In the genomic region with DNA sequence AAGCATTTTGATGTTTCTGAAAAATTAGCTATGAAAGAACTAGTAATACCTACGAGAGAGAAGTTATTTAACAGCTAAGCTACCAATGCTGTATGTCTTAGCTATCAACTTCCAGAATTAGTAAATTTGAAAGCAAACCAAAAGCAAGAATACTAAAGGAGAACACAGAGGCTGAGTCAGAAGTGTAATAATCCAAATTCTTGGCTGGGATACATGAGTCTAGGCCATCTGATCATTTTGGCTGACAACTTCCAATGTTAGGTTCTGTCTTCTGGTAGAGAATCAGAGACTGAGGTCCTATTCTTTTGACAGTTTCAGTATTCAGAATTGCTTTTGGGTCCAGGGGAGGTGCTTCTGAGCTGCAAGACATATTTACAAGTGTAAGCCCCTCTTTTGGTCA, we compare ENCODE assay signal across 10 mouse cellular contexts.
"Had no signal": no experiment of that assay in that cellular context is flagged by ENCODE, and none has a peak within 500 bp of the region (broad histone marks: within the 10 kb centered on the region; RNA-seq: fewer than 3 reads in every experiment).

No protein-coding gene starts in this region.

- DNase-seq: kidney, adult 11 months; kidney, adult 9 months; kidney, postnatal 36 days; left cerebral cortex, postnatal 4 days; lung, embryonic 14.5 days; lung, postnatal 14 days; retina, postnatal 1 day; right cerebral cortex, postnatal 14 days; thymus, adult 18-20 months; thymus, postnatal 14 days had no signal
